Mouse (Mus musculus): ENCODE results near the gene Gucy2g. TPM values are rescaled to one million over a fixed set of nuclear protein-coding genes. Genes with fewer than 3 reads are reported as not detected.
"Not testable (repeated sequence)": the region's sequence is repeated elsewhere in the genome, so short reads cannot be mapped to it uniquely, and the experiment has no call there.

The Gucy2g gene
- total and polyA plus RNA-seq, 3 experiments = 0.11 TPM; not detected in 2

DNA sequence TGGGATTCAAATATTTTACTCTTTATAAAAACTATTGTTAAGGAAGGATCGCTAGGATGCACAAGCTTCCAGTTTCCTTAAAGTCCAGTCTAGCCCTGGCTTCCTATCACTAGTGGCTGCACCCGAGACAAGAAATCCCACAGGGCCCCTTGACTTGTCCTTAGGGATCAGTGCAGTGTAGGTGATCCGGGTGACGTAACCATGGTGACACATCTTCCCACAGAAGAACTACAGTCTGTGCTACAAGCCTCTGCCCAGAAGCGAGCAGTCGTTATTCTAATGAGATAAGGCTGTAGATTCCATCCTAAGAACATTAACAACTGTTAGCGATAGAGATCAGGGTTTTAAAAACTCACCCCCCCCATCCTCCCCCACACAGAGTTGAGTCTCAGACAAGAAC is 56.0 kb downstream of the Gucy2g start:
- no peak for TF ChIP-seq CTCF (IDR thresholded peaks at IDR 0.05; ENCODE audit: low read depth, low read length)
- TF ChIP-seq GATA1 (IDR thresholded peaks at IDR 0.05; ENCODE audit: borderline replicate concordance, low read length) = no peak
- TF ChIP-seq GATA2 (IDR thresholded peaks at IDR 0.05; ENCODE audit: borderline replicate concordance, low read depth, low read length) = no peak
- TF ChIP-seq POLR2AphosphoS5 (IDR thresholded peaks at IDR 0.05; ENCODE audit: insufficient replicate concordance, low read depth, low read length) = no peak
- TF ChIP-seq TAL1 (conservative IDR thresholded peaks at IDR 0.05; ENCODE audit: low read depth, low read length) = no peak
- ATAC-seq (ENCODE audit: extremely low read depth, insufficient number of reproducible peaks, low FRiP score, poor library complexity, severe bottlenecking) = no peak
- no peaks in the 10 kb centered on the region for H3K9me3 ChIP-seq (replicated peaks)
- no peaks in the 10 kb centered on the region for H3K36me3 ChIP-seq (replicated peaks)
- no peaks in the 10 kb centered on the region for H3K4me1 ChIP-seq (ENCODE audit: insufficient read depth, low read depth, low read length)
- no peak for DNase-seq (ENCODE audit: low spot score)
- peaks cover 6% of the 10 kb centered on the region for H3K27me3 ChIP-seq (ENCODE audit: insufficient read depth, low read length)
- no peak overlapping the region for H3K4me3 ChIP-seq (ENCODE audit: low read depth, low read length)

DNA sequence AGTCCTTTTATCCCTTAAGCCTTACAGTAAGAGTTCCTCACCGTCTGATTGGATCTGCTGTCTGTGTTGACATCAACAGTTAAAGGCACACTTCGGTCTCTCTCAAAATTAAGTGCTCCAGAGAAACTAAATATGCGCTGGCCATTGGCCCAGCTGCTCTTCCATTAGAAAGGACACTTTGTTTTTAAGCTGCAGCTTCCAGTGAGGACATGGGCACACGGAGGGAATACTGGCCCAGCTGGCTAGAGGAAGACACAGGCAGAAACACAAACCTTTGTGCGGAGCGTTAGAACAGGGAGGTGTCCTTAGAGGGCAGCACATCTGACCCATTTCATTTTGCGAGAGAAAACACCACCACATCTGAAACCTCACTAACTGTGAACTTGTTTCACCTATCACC is 56.6 kb downstream of the Gucy2g start:
- H3K36me3 ChIP-seq (replicated peaks) = no peaks in the 10 kb centered on the region
- no peak for DNase-seq (ENCODE audit: low spot score)
- H3K27me3 ChIP-seq (ENCODE audit: insufficient read depth, low read length) = peaks cover 6% of the 10 kb centered on the region
- TF ChIP-seq GATA2 (IDR thresholded peaks at IDR 0.05; ENCODE audit: borderline replicate concordance, low read depth, low read length) (no peak), CTCF (IDR thresholded peaks at IDR 0.05; ENCODE audit: low read depth, low read length) (no peak), TAL1 (conservative IDR thresholded peaks at IDR 0.05; ENCODE audit: low read depth, low read length) (no peak), GATA1 (IDR thresholded peaks at IDR 0.05; ENCODE audit: borderline replicate concordance, low read length) (no peak), POLR2AphosphoS5 (IDR thresholded peaks at IDR 0.05; ENCODE audit: insufficient replicate concordance, low read depth, low read length) (no peak)
- no peak for ATAC-seq (ENCODE audit: extremely low read depth, insufficient number of reproducible peaks, low FRiP score, poor library complexity, severe bottlenecking)
- no peak overlapping the region for H3K4me3 ChIP-seq (ENCODE audit: low read depth, low read length)
- H3K9me3 ChIP-seq (replicated peaks) = no peaks in the 10 kb centered on the region
- H3K4me1 ChIP-seq (ENCODE audit: insufficient read depth, low read depth, low read length) = no peaks in the 10 kb centered on the region

DNA sequence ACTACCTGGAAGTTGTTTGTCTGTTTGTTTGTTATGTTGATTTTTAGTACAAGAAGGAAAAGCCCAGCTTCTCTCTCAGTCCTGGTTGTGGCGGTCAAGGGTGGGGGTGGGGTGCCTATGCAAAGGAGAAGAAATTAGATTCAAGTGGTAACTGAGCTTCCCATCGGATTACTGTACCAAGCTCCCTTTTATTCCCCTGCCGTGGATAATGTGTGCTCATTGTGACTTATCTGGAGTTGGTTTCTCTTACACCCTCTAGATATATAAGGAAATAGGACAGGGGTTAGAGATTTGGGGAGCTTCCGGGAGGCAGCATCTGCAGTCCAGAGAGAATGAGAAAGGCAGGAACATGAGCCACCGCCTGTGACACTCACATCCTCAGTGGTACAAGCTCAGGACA is 60.6 kb downstream of the Gucy2g start, which contains the start of gene Tectb:
Gene Tectb (plus strand): TSS at position 301 of the 400 bp plus-strand sequence.
- DNase-seq (ENCODE audit: low spot score) (no peak), ATAC-seq (ENCODE audit: extremely low read depth, insufficient number of reproducible peaks, low FRiP score, poor library complexity, severe bottlenecking) (no peak)
- no peaks in the 10 kb centered on the region for H3K9me3 ChIP-seq (replicated peaks)
- no peaks in the 10 kb centered on the region for H3K4me1 ChIP-seq (ENCODE audit: insufficient read depth, low read depth, low read length)
- no peak for TF ChIP-seq GATA2 (IDR thresholded peaks at IDR 0.05; ENCODE audit: borderline replicate concordance, low read depth, low read length)
- no peak for TF ChIP-seq GATA1 (IDR thresholded peaks at IDR 0.05; ENCODE audit: borderline replicate concordance, low read length)
- no peak for TF ChIP-seq POLR2AphosphoS5 (IDR thresholded peaks at IDR 0.05; ENCODE audit: insufficient replicate concordance, low read depth, low read length)
- TF ChIP-seq TAL1 (conservative IDR thresholded peaks at IDR 0.05; ENCODE audit: low read depth, low read length) = no peak
- H3K36me3 ChIP-seq (replicated peaks) = no peaks in the 10 kb centered on the region
- H3K27me3 ChIP-seq (ENCODE audit: insufficient read depth, low read length) = peaks cover 11% of the 10 kb centered on the region; the same call in 1 of the 2 replicates
- no peak within 1 kb of the TSS for H3K4me3 ChIP-seq (ENCODE audit: low read depth, low read length)

DNA sequence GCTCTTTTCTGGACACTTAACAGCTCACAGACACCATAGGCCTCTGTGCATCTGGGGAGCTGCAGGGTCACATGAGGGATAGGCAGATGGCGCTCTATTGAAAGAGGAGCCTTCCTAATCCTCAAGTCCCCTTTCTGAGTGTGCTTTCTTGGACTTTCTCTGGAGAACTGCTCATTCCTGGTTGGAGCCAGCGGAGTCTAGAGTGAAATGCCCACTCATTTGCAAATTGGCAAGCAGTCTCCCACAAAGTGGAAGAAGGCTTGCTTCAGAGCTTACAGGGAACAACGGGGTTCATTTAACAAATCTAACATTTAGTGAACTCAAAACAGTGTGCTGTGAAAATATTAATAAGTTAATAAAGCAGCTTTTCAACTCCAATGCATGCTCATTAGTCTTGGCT is 63.9 kb downstream of the Gucy2g start:
- H3K4me1 ChIP-seq (ENCODE audit: insufficient read depth, low read depth, low read length) = no peaks in the 10 kb centered on the region
- no peak for ATAC-seq (ENCODE audit: extremely low read depth, insufficient number of reproducible peaks, low FRiP score, poor library complexity, severe bottlenecking)
- TF ChIP-seq GATA1 (IDR thresholded peaks at IDR 0.05; ENCODE audit: borderline replicate concordance, low read length) (no peak), CTCF (IDR thresholded peaks at IDR 0.05; ENCODE audit: low read depth, low read length) (no peak), GATA2 (IDR thresholded peaks at IDR 0.05; ENCODE audit: borderline replicate concordance, low read depth, low read length) (no peak), POLR2AphosphoS5 (IDR thresholded peaks at IDR 0.05; ENCODE audit: insufficient replicate concordance, low read depth, low read length) (no peak), TAL1 (conservative IDR thresholded peaks at IDR 0.05; ENCODE audit: low read depth, low read length) (no peak)

DNA sequence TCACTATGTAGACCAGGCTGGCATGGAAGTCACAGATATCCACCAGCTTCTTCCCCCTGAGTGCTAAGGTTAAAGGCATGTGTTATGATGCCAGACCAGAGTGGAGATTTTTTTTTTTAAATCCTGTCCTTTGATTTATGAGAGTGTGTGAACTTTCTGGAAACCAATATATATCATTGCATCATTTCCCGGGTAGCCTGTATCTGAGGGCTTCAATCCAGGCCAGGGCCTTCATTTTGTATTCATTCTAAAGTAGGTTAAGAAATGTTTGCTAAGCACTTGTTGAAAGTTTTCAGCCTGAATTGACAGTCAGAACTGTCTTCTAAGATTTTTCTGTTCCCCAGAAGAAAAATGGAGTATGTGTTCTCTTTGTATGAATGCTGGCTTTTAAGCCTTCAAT is 69.5 kb downstream of the Gucy2g start:
- ATAC-seq (ENCODE audit: extremely low read depth, insufficient number of reproducible peaks, low FRiP score, poor library complexity, severe bottlenecking) (no peak), DNase-seq (ENCODE audit: low spot score) (no peak)
- Histone ChIP-seq H3K36me3 (replicated peaks) (no peaks in the 10 kb centered on the region), H3K4me1 (ENCODE audit: insufficient read depth, low read depth, low read length) (no peaks in the 10 kb centered on the region), H3K9me3 (replicated peaks) (peaks cover 3% of the 10 kb centered on the region; the same call in 1 of the 2 replicates), H3K27me3 (ENCODE audit: insufficient read depth, low read length) (peaks cover 5% of the 10 kb centered on the region; the same call in 1 of the 2 replicates), H3K4me3 (ENCODE audit: low read depth, low read length) (no peak overlapping the region)
- TF ChIP-seq GATA1 (IDR thresholded peaks at IDR 0.05; ENCODE audit: borderline replicate concordance, low read length) = no peak
- TF ChIP-seq CTCF (IDR thresholded peaks at IDR 0.05; ENCODE audit: low read depth, low read length) = no peak
- TF ChIP-seq GATA2 (IDR thresholded peaks at IDR 0.05; ENCODE audit: borderline replicate concordance, low read depth, low read length) = no peak
- no peak for TF ChIP-seq POLR2AphosphoS5 (IDR thresholded peaks at IDR 0.05; ENCODE audit: insufficient replicate concordance, low read depth, low read length)

More for the DNA sequence above, 63.9 kb downstream of the Gucy2g start:
- no peaks in the 10 kb centered on the region for H3K9me3 ChIP-seq (replicated peaks)
- H3K4me3 ChIP-seq (ENCODE audit: low read depth, low read length) = no peak overlapping the region
- peaks cover 11% of the 10 kb centered on the region; the same call in 1 of the 2 replicates for H3K27me3 ChIP-seq (ENCODE audit: insufficient read depth, low read length)
- no peak for DNase-seq (ENCODE audit: low spot score)
- H3K36me3 ChIP-seq (replicated peaks) = no peaks in the 10 kb centered on the region

DNA sequence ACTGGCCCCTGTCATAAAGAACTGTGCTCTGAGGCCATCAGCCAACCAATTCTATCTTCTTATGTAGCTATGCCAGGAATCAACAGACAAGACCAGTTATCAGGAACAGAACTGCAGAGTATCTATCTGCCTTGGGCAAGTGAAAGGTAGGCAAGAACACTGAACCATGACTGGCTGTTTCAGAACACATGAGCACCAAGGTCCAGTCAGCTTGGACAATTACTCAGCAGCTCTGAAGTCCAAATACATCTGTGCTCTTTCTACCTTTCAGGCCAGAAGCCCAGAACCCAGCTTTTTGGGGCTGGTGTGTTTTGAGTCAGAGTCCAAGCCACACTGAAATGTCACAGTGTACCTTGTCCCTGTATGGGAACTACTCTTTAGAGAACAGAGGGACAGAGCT is 70.6 kb downstream of the Gucy2g start:
- TF ChIP-seq GATA2 (IDR thresholded peaks at IDR 0.05; ENCODE audit: borderline replicate concordance, low read depth, low read length) = no peak
- no peak for TF ChIP-seq CTCF (IDR thresholded peaks at IDR 0.05; ENCODE audit: low read depth, low read length)
- no peak for TF ChIP-seq GATA1 (IDR thresholded peaks at IDR 0.05; ENCODE audit: borderline replicate concordance, low read length)
- no peak for TF ChIP-seq POLR2AphosphoS5 (IDR thresholded peaks at IDR 0.05; ENCODE audit: insufficient replicate concordance, low read depth, low read length)
- no peak for TF ChIP-seq TAL1 (conservative IDR thresholded peaks at IDR 0.05; ENCODE audit: low read depth, low read length)
- DNase-seq (ENCODE audit: low spot score) (no peak), ATAC-seq (ENCODE audit: extremely low read depth, insufficient number of reproducible peaks, low FRiP score, poor library complexity, severe bottlenecking) (no peak)
- Histone ChIP-seq H3K9me3 (replicated peaks) (peaks cover 3% of the 10 kb centered on the region; the same call in 1 of the 2 replicates), H3K36me3 (replicated peaks) (no peaks in the 10 kb centered on the region), H3K4me3 (ENCODE audit: low read depth, low read length) (no peak overlapping the region), H3K27me3 (ENCODE audit: insufficient read depth, low read length) (no peaks in the 10 kb centered on the region; the same call in 1 of the 2 replicates), H3K4me1 (ENCODE audit: insufficient read depth, low read depth, low read length) (no peaks in the 10 kb centered on the region)

DNA sequence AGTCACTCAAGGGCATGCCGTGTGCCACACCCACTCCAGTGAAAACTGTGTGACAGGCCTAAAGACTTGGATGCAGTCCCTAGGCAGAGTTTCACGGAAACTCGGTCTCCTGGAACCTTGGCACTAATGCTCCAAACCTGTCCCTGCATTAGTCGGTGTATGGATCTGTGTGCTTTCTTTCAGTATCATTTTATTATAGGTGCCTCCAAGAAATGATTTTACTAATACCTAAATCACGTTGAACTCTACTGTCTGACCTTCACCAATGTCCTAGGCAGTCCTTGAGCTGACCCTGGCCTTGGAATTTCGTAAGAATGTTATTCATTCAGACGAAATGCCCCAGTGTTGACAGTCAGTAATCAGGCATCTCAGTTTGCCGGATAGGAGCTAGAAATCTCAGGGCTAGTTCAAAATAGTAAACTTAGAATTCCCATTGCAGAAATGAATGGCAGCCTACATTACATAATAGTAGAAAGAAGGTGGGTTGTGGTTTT is 71.8 kb downstream of the Gucy2g start:
- not testable (repeated sequence) for H3K9me3 ChIP-seq (replicated peaks); ATAC-seq (ENCODE audit: extremely low read depth, insufficient number of reproducible peaks, low FRiP score, poor library complexity, severe bottlenecking); H3K36me3 ChIP-seq (replicated peaks); H3K4me3 ChIP-seq (ENCODE audit: low read depth, low read length); H3K27me3 ChIP-seq (ENCODE audit: insufficient read depth, low read length); DNase-seq (ENCODE audit: low spot score); H3K4me1 ChIP-seq (ENCODE audit: insufficient read depth, low read depth, low read length)
